8 mouse cellular contexts compared by ENCODE assay signal in the genomic region with DNA sequence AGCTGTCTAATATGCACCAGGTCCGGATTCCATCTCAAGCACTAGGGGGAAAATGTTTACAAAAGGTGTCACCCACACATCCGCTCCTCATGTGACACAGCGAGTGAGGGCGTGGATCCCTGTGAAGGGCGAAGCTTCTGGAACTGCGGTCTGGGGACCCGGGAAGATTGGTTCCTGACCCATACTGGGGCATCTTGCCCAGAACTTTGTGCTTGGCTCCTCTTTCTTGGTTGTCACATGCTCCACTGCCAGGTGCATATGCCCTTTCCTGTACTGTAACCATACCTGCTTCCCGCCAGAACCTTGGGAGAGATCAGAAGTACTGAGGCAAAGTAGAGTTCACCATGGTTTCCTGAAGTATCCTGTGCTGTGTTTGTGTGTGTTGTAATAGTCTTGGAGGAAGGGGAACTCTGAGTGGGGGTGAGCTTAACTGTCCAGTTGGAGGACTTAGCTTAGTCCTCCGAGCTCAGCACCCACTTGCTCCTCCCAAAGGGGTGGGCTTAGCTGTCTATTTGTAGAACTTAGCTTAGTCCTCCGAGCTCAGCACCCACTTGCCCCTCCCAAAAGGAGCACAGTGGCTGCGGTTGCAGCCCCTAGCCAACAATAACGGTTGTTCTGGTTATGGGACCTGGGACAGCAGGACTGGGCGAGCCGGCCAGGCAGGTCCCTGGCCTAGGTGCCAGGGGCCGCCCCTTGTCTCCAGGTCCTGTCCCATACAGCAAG. TPM values are rescaled to one million over a fixed set of nuclear protein-coding genes. Genes with fewer than 3 reads are reported as not detected.
A peak's percentile ranks its signal among the peaks of the same experiment; 100 is the strongest.
DNase-seq lines count a peak whose midpoint lies in the region; ATAC-seq and TF ChIP-seq lines count a peak whose summit lies in the region.

Gene Cracr2b, plus strand, starts transcription at position 704 of the 723 bp plus-strand sequence.

- H3K9me3 ChIP-seq in embryonic facial prominence, embryonic 13.5 days = no peaks in the 10 kb centered on the region
- H3K9me3 ChIP-seq in liver, embryonic 16.5 days (replicated peaks; ENCODE audit: control insufficient read depth, low read length) = no peaks in the 10 kb centered on the region

- H3K27ac ChIP-seq in embryonic facial prominence, embryonic 13.5 days = no peak within 1 kb of the TSS
- no peak within 1 kb of the TSS for H3K27ac ChIP-seq in liver, embryonic 16.5 days (ENCODE audit: low read length)
- peak within 1 kb of the TSS; percentile 63 for H3K27ac ChIP-seq in small intestine, adult 2 months (ENCODE audit: insufficient read depth, low read depth, low read length)

- H3K9ac ChIP-seq in embryonic facial prominence, embryonic 13.5 days = peak within 1 kb of the TSS; percentile 68
- H3K9ac ChIP-seq in liver, embryonic 16.5 days (ENCODE audit: low read depth, low read length) = peak within 1 kb of the TSS; percentile 28; the same call in 1 of the 2 replicates

- H3K4me1 ChIP-seq in embryonic facial prominence, embryonic 13.5 days = peaks cover 39% of the 10 kb centered on the region
- H3K4me1 ChIP-seq in liver, embryonic 16.5 days (ENCODE audit: control insufficient read depth, low read depth, low read length) = peaks cover 28% of the 10 kb centered on the region
- peaks cover 46% of the 10 kb centered on the region for H3K4me1 ChIP-seq in small intestine, adult 2 months (ENCODE audit: control insufficient read depth, insufficient read depth, insufficient read length, low read length)

- WGBS in embryonic facial prominence, embryonic 13.5 days = 70% methylated on average over 15 of the region's 15 CpGs
- 59% methylated on average over 15 of the region's 15 CpGs for WGBS in liver, embryonic 16.5 days (ENCODE audit: insufficient replicate concordance)
- WGBS in small intestine, adult 2 months = 26% methylated on average over 15 of the region's 15 CpGs

- peaks cover 86% of the 10 kb centered on the region for H3K27me3 ChIP-seq in embryonic facial prominence, embryonic 13.5 days
- H3K27me3 ChIP-seq in liver, embryonic 16.5 days (ENCODE audit: control insufficient read depth, insufficient read depth, low read depth, low read length) = peaks cover 59% of the 10 kb centered on the region
- no peaks in the 10 kb centered on the region for H3K27me3 ChIP-seq in small intestine, adult 2 months (ENCODE audit: control insufficient read depth, insufficient read depth, low read length)

- peak within 1 kb of the TSS; percentile 41 for H3K4me3 ChIP-seq in embryonic facial prominence, embryonic 13.5 days
- peak within 1 kb of the TSS; percentile 57 for H3K4me3 ChIP-seq in liver, embryonic 16.5 days (ENCODE audit: low read depth, low read length)
- peak within 1 kb of the TSS; percentile 68 for H3K4me3 ChIP-seq in small intestine, adult 2 months (ENCODE audit: low read depth, low read length)

- intact Hi-C loops in heart, postnatal 10 days (cut with DNase I) = no loop called here

- peaks cover 3% of the 10 kb centered on the region; the same call in 1 of the 2 replicates for H3K36me3 ChIP-seq in embryonic facial prominence, embryonic 13.5 days
- no peaks in the 10 kb centered on the region for H3K36me3 ChIP-seq in liver, embryonic 16.5 days (ENCODE audit: control insufficient read depth, insufficient read depth)
- peaks cover 30% of the 10 kb centered on the region for H3K36me3 ChIP-seq in small intestine, adult 2 months (ENCODE audit: control insufficient read depth, insufficient read depth, low read length)

- DNase-seq in kidney, postnatal 10 days = peak; percentile 32
- DNase-seq in kidney, adult 11 months = no peak
- peak in 1 of 2 experiments; percentile 47 for DNase-seq in heart, postnatal 10 days
- no peak for DNase-seq in thymus, postnatal 25 days

- H3K4me2 ChIP-seq in embryonic facial prominence, embryonic 13.5 days = peak within 1 kb of the TSS; percentile 67
- peak within 1 kb of the TSS; percentile 68 for H3K4me2 ChIP-seq in liver, embryonic 16.5 days (ENCODE audit: low read depth, low read length)

- no peak for TF ChIP-seq POLR2A in small intestine, adult 2 months (IDR thresholded peaks at IDR 0.05; ENCODE audit: low read depth, low read length)

- no peak for TF ChIP-seq CTCF in small intestine, adult 2 months (IDR thresholded peaks at IDR 0.05; ENCODE audit: extremely low read depth, insufficient read length, insufficient replicate concordance, low read depth, low read length)

- ATAC-seq in embryonic facial prominence, embryonic 13.5 days (ENCODE audit: insufficient number of reproducible peaks, insufficient read depth, low FRiP score, low TSS enrichment, low read depth) = no peak
- no peak for ATAC-seq in liver, embryonic 16.5 days (ENCODE audit: low read depth)
- ATAC-seq in activated CD4-positive, CD25-positive, alpha-beta regulatory T cell, adult 4 months = no peak

RNA-seq across cellular contexts. Expression of gene Cracr2b, which starts in this region (rescaled TPM):
- 11.5 and 12.7 TPM in 2 replicates for polyA plus RNA-seq in embryonic facial prominence, embryonic 13.5 days (2015; fragmentation: Nextera tagmentation; extraction: Ambion mirVana)
- 10 to 100 TPM; 23.2 to 26.1 TPM for total RNA-seq in heart, postnatal 10 days (2021)
- polyA plus RNA-seq in liver, embryonic 16.5 days (2015; fragmentation: Nextera tagmentation; extraction: Ambion mirVana) = 3.7 and 4.8 TPM in 2 replicates
- 32.6 and 57.1 TPM in 2 replicates for polyA plus RNA-seq in small intestine, adult 2 months (2012; rRNA removed)
- not detected for polyA plus RNA-seq in activated CD4-positive, CD25-positive, alpha-beta regulatory T cell, adult 4 months (2017; shearing (Covaris generic))
